Mouse (Mus musculus) left cerebral cortex, postnatal 25 days (tissue): ENCODE data around the gene Fry. TPM values are rescaled to one million over a fixed set of nuclear protein-coding genes. Genes with fewer than 3 reads are reported as not detected.

Experiments used
- DNase-seq, 2 experiments: peaks; one replicate each; pipeline ENCODE4 v3.0.0; 2022; ENCODE audit warnings: low spot score in 2 of 2, mixed read lengths in 1 of 2
- intact Hi-C: fragments of 180-260 bp; cut with DNase I; formaldehyde crosslinking; loops from one replicate; pipeline ENCODE4 v1.15.1; 2025
- total RNA-seq, 2 experiments: library from RNA; stranded (reverse); gene quantifications; 2 replicates each; pipeline ENCODE4 v1.2.3; 2021

Gene Fry
- total RNA-seq: 100 to 1,000 TPM; 166 to 187 TPM

DNA sequence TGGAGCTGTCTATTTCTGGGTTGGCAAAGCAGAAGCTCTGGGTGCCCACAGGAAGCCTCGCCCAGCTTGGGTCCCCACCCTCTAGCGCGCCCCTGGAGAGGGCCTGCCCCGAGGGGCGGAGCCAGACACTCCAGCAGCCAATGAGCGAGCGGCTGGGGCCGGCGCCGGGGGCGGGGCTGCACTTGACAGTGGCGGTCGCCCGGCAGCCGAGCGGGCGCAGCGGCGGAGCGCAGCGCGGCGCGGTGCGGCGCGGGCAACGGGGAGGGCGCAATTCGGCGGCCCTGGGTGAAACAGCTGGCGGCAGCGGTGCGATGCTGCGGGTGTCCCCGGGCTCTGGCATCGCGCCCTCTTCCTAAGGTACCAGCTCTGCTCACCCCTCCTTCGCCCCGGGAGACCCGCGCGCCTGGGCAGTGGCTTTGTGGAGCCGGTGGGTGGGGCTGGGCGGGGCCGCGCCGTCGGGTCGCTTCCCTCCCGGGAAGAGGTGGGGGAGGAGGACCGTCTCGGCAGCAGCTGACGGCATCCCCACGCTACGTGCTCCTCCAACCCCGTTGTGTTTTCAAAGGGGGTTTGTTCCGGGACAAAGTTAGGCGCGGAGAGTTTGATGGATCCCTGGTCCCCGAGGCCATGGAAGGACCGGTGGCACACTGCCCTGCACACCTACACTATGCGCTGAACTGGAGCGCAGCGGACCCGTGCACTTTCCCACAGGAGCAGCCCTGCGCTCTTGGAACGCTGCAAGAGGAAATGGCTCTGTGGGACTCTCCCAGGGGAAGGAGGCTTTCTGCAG lies at the start of gene Fry:
TSS of gene Fry (plus strand) at position 191 of the 787 bp plus-strand sequence.
- intact Hi-C loops: loop anchor here (2.0 kb wide), 1 partner anchor 38 kb away; no protein-coding TSS in a partner anchor
- peak; percentile 94 to 98 for DNase-seq

- peak; percentile 55 to 83 for DNase-seq
- intact Hi-C loops: loop anchor here (2.0 to 5.0 kb wide), 2 partner anchors 49 to 208 kb away; no protein-coding TSS in a partner anchor
These were observed 48.4 kb upstream of the Fry start for GRCm38 (mm10) chr5:150070086-150070485.

- intact Hi-C loops: loop anchor here (2.0 to 5.0 kb wide), 2 partner anchors 51 to 209 kb away; no protein-coding TSS in a partner anchor
- no peak for DNase-seq
These were observed 46.7 kb upstream of the Fry start for GRCm38 (mm10) chr5:150071738-150072137.

GRCm38 (mm10) chr5:150079866-150080797 lies 38.3 kb upstream of the Fry start:
- intact Hi-C loops: no loop called here
- peak in 1 of 2 experiments; percentile 24 for DNase-seq

- intact Hi-C loops: no loop called here
- DNase-seq: no peak
These were observed 35.7 kb upstream of the Fry start for GRCm38 (mm10) chr5:150082696-150083095.

GRCm38 (mm10) chr5:150083190-150083589 lies 35.3 kb upstream of the Fry start:
- intact Hi-C loops: no loop called here
- no peak for DNase-seq

GRCm38 (mm10) chr5:150097620-150098019 lies 20.8 kb upstream of the Fry start:
- peak; percentile 54 to 63 for DNase-seq
- intact Hi-C loops: loop anchor here (2.0 kb wide), 1 partner anchor 59 kb away; no protein-coding TSS in a partner anchor

- intact Hi-C loops: no loop called here
- DNase-seq: no peak
These were observed 19.7 kb upstream of the Fry start for GRCm38 (mm10) chr5:150098754-150099153.

GRCm38 (mm10) chr5:150101789-150102188 lies 16.7 kb upstream of the Fry start:
- no peak for DNase-seq
- intact Hi-C loops: no loop called here

- DNase-seq: no peak
- intact Hi-C loops: no loop called here
These were observed 12.1 kb upstream of the Fry start for GRCm38 (mm10) chr5:150106358-150106757.

DNA sequence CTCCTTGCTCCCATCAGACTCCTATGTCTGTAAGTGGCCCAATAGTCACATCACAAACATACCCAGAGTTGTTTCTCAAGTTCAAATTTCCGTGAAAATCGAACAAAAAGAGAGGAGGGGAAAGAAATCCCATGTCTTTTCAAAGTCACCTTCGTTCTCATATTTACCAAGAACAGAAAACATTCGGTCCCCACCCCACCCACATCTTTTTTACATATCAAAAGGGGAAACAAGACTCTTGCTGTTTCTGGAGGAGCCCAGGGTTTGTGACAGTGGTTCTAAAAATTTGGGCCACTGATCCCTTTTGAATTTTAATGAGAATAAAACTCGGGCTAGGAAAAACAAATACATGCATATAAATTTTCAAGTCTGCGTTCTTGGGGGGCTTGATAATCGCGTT lies 7.2 kb upstream of the Fry start:
- intact Hi-C loops: no loop called here
- DNase-seq: no peak

DNA sequence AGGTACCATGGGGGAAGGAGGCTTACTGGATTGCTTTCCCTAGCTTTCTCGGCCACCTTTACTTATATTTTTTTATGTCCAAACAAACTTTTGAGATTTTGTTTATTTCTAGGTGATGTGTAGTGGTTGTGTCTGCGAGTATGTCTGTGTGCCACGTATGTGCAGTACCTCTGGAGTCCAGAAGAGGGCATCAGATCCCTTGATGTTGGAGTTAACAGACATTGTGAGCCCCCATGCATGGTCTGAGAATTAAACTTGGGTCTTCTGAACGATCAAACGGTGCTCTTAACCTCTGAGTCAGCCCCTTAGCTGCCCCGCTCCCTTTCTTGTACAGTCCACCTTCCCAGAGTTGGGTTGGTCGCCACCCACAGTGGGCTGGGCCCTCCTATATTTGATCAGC lies 4.4 kb upstream of the Fry start:
- intact Hi-C loops: no loop called here
- no peak for DNase-seq

DNA sequence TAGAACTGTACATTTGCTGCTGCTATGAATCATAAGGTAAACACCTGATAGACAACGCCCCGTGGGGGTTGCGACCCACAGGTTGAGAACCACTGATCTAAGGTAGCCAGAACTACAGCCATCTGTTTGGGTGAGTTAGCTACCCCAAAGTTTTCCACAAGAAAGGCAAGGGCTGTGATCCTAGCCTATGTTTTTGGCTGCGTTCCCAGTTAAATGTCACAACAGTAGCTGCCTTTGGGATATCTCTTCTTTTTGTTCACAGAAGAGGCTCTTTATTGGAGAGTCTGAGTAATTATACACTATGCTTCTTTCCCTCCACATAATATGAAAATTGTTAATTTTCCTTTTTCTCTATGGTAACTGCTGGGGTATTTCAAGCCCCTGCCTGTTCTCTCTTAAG lies 3.7 kb upstream of the Fry start:
- intact Hi-C loops: no loop called here
- no peak for DNase-seq

DNA sequence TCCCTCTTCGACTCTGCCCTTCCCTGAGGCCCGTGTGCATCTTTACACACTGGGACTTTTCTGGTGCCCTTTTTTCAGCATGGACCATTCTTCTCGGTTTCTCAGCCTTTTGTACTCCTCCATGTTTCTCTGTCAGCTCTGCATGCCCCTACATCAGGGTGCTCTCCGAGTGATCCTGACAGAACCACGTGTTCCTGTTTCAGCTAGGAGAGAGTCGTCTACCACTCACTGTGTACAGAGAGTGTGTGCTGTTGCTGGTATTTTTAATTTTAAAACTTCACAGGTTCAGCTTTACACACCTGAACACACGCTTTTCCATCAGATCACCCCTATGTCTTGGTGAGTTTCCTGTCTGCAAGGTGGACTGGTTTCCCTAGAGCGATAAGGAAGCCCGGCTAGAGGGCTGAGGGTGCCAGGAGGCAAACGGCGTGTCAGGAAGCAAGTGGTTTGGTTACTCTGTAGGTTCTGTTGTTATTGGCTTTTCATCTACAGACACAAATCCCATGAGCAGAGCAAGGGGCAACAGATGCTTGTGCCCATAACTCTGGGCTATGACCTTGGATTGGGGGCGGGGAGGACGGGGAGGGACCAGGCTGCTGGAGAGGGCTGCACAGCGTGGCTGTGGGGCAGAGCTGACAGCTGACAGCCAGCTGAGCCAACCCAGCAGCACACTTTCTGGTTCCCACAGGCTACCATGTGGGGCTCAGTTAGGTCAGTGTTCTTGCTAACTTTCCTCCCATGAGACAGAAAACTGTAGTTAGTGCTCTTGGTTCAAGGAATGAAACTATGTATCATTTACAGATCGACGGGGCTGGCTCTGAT lies 3.0 kb upstream of the Fry start:
- DNase-seq: no peak
- intact Hi-C loops: no loop called here

GRCm38 (mm10) chr5:150116216-150116905 lies 2.1 kb upstream of the Fry start:
- DNase-seq: no peak
- intact Hi-C loops: no loop called here

- DNase-seq: no peak
- intact Hi-C loops: no loop called here
These were observed 1.6 kb upstream of the Fry start for GRCm38 (mm10) chr5:150116906-150117216.

GRCm38 (mm10) chr5:150118124-150118454 lies 356 bp upstream of the Fry start:
- DNase-seq: no peak
- intact Hi-C loops: loop anchor here (2.0 kb wide), 1 partner anchor 39 kb away; no protein-coding TSS in a partner anchor

DNA sequence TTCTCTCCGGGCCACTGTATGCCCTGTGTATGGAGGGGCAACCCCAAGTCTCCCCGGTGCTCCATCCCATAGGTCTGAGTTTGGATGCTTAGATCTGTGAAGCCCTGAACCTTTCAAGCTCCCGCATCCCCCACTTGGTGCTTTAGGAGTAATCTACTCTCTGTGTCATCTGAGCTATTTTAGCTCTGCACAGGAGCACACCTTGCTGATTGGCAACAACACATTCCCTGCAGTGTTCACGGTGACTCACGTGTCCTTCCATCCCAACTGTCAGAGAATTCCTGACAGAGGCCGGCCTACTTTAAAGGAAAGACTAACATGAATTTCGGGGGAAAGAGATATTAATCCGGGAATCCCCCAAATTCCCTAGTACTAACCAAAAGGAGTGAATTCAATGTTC lies 2.2 kb downstream of the Fry start:
- intact Hi-C loops: no loop called here

DNA sequence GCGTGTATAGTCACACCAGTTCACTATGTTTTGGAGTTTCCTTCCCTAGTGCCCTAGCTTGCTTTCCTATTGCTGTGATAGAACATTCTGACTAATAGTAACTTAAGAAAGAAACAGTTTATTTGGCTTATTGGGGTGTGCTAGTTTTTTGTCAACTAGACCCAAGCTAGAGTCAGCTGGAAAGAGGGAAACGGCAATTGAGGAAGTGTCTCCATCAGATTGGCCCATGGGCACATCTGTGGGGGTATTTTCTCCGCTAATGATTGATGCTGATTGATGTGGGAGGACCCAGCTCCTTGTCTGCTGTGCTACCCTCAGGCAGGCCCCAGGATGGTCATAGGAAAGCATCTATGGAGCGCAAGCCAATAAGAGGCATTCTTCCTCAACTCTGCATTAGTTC lies 3.6 kb downstream of the Fry start:
- no peak for DNase-seq
- intact Hi-C loops: no loop called here

More for the DNA sequence above, 2.2 kb downstream of the Fry start:
- DNase-seq: no peak
